Comparison of ENCODE assay signal across 13 mouse cellular contexts in the genomic region with DNA sequence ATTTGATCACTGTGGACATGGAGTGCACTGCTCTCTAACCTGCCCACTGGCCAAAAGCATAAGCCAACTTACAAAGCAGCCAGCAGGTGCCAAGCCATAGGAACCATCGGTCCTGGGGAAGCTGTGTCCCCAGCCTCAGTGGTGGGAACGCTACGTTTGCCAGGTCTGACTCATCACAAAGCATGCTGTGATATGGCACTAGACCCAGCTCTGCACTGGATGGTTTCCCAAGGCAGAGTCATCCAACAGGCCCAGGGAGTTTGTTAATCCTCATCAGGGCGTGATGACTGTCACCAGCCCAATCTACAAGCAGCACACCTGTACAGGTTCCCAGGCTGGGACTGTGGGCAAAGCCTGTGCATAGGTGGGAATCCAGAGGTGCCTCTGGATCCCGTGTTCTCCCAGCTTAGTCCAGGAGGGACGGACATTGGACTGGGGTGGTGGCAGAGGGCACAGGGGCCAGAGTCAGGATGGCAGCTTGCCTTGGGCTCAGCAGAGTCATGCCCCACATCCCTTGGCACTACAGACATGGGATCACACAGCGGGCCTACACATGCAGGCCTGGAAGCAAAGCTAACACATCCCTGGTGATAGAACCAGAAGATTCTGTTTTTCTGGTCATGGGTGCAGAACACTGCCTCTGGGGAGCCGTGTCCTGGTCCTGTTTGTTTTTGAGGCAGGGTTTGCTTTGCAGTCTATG.
A peak's percentile ranks its signal among the peaks of the same experiment; 100 is the strongest.
DNase-seq lines count a peak whose midpoint lies in the region; ATAC-seq lines count a peak whose summit lies in the region.
"Had no signal": no experiment of that assay in that cellular context is flagged by ENCODE, and none has a peak within 500 bp of the region (broad histone marks: within the 10 kb centered on the region; RNA-seq: fewer than 3 reads in every experiment).

No protein-coding gene starts in this region.

- no peaks in the 10 kb centered on the region for H3K9me3 ChIP-seq in heart, embryonic 10.5 days
- no peaks in the 10 kb centered on the region for H3K9me3 ChIP-seq in forebrain, embryonic 16.5 days (ENCODE audit: control insufficient read depth, low read length)
- H3K9me3 ChIP-seq in hindbrain, embryonic 10.5 days: no peaks in the 10 kb centered on the region
- H3K9me3 ChIP-seq: forebrain, embryonic 15.5 days; intestine, embryonic 15.5 days; liver, embryonic 15.5 days had no signal

- H3K27me3 ChIP-seq in heart, embryonic 10.5 days (ENCODE audit: insufficient read depth, poor library complexity, severe bottlenecking): no peaks in the 10 kb centered on the region
- no peaks in the 10 kb centered on the region for H3K27me3 ChIP-seq in forebrain, embryonic 16.5 days (replicated peaks; ENCODE audit: control insufficient read depth, insufficient read depth, low read length)
- H3K27me3 ChIP-seq in hindbrain, embryonic 10.5 days (ENCODE audit: insufficient read depth, poor library complexity, severe bottlenecking): no peaks in the 10 kb centered on the region
- H3K27me3 ChIP-seq: forebrain, embryonic 15.5 days; intestine, embryonic 15.5 days had no signal

- no peak for ATAC-seq in forebrain, embryonic 16.5 days
- ATAC-seq: forebrain, embryonic 15.5 days; intestine, embryonic 15.5 days had no signal

- no peak overlapping the region for H3K9ac ChIP-seq in forebrain, embryonic 16.5 days (replicated peaks; ENCODE audit: low read depth, low read length)
- H3K9ac ChIP-seq: forebrain, embryonic 15.5 days; intestine, embryonic 15.5 days; liver, embryonic 15.5 days had no signal

- peak overlapping the region; percentile 23; the same call in 1 of the 2 replicates for H3K27ac ChIP-seq in heart, embryonic 10.5 days
- H3K27ac ChIP-seq in forebrain, embryonic 16.5 days (ENCODE audit: low read length): no peak overlapping the region
- no peak overlapping the region for H3K27ac ChIP-seq in hindbrain, embryonic 10.5 days
- H3K27ac ChIP-seq: forebrain, embryonic 15.5 days; intestine, embryonic 15.5 days; liver, embryonic 15.5 days had no signal

- no peak overlapping the region for H3K4me2 ChIP-seq in forebrain, embryonic 16.5 days (ENCODE audit: low read length)
- H3K4me2 ChIP-seq: forebrain, embryonic 15.5 days; intestine, embryonic 15.5 days; liver, embryonic 15.5 days had no signal

- no peak overlapping the region for H3K4me3 ChIP-seq in heart, embryonic 10.5 days
- H3K4me3 ChIP-seq in forebrain, embryonic 16.5 days (replicated peaks; ENCODE audit: low read length): no peak overlapping the region
- no peak overlapping the region for H3K4me3 ChIP-seq in hindbrain, embryonic 10.5 days
- H3K4me3 ChIP-seq: forebrain, embryonic 15.5 days; intestine, embryonic 15.5 days; liver, embryonic 15.5 days had no signal

- 82% methylated on average over 8 of the region's 8 CpGs for WGBS in heart, embryonic 10.5 days
- WGBS in forebrain, embryonic 16.5 days: 83% methylated on average over 8 of the region's 8 CpGs
- WGBS in hindbrain, embryonic 10.5 days: 90% methylated on average over 8 of the region's 8 CpGs

- peaks cover 29% of the 10 kb centered on the region for H3K4me1 ChIP-seq in heart, embryonic 10.5 days
- H3K4me1 ChIP-seq in forebrain, embryonic 16.5 days (replicated peaks; ENCODE audit: control insufficient read depth, insufficient read depth, low read length): no peaks in the 10 kb centered on the region
- peaks cover 26% of the 10 kb centered on the region for H3K4me1 ChIP-seq in hindbrain, embryonic 10.5 days (replicated peaks)
- H3K4me1 ChIP-seq: forebrain, embryonic 15.5 days; intestine, embryonic 15.5 days had no signal

- no peak for DNase-seq in heart, embryonic 10.5 days (ENCODE audit: low spot score)
- DNase-seq in heart, postnatal 4 days: no peak
- DNase-seq in Muller cell, postnatal 12 days (ENCODE audit: inconsistent ontology term): peak; percentile 89
- DNase-seq in cerebellum, adult 9-10 months: peak; percentile 90
- peak; percentile 71 for DNase-seq in layer of hippocampus, adult 9-11 months
- no peak for DNase-seq in hindbrain, embryonic 10.5 days (ENCODE audit: low spot score)
- DNase-seq in thymus, postnatal 4 days: no peak
- DNase-seq: heart, postnatal 14 days; retina, postnatal 1 day had no signal

- H3K36me3 ChIP-seq in heart, embryonic 10.5 days: no peaks in the 10 kb centered on the region
- no peaks in the 10 kb centered on the region for H3K36me3 ChIP-seq in forebrain, embryonic 16.5 days (ENCODE audit: control insufficient read depth, insufficient read depth)
- H3K36me3 ChIP-seq in hindbrain, embryonic 10.5 days: no peaks in the 10 kb centered on the region
- H3K36me3 ChIP-seq: forebrain, embryonic 15.5 days; intestine, embryonic 15.5 days; liver, embryonic 15.5 days had no signal

Comparison
In these comparisons a context has a peak if more than half of its experiments do, and no peak if none do; other contexts are left out.
1. DNase-seq: peak in Muller cell, postnatal 12 days (single experiment), cerebellum, adult 9-10 months (single experiment) and layer of hippocampus, adult 9-11 months (single experiment); none in heart, embryonic 10.5 days (single experiment), heart, postnatal 4 days (single experiment), hindbrain, embryonic 10.5 days (single experiment) and thymus, postnatal 4 days (single experiment).